Mouse (Mus musculus): ENCODE measurements around the gene Zg16. TPM values are rescaled to one million over a fixed set of nuclear protein-coding genes. Genes with fewer than 3 reads are reported as not detected.

Gene Zg16
- polyA plus RNA-seq, 1 experiment from 2014 or later = 0.30 TPM

DNA sequence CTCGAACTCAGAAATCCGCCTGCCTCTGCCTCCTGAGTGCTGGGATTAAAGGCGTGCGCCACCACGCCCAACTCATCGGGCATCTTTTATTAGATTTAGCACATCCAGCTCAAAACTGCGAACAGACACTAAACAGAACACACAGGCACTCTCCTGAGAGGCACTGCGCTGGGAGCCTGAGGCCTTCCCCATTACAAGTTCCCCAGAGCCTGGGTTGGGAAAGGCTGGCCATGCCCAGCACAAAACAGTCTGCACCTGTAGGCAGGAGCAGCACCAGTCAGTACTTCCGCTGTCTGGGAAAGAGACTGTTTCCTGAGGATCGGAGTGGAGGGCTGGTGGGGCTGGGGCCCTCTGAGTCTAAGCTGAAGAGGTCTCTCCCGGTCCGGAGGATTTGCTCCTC, 72.1 kb downstream of the Zg16 start:
- Histone ChIP-seq H3K4me2 (replicated peaks; ENCODE audit: low read depth, low read length) (no peak overlapping the region), H3K9me3 (ENCODE audit: low read length) (no peaks in the 10 kb centered on the region), H3K27ac (ENCODE audit: low read length) (0 out of 2 replicates have a peak overlapping the region, but pooled peaks have one; percentile 38), H3K9ac (replicated peaks; ENCODE audit: low read depth) (no peak overlapping the region), H3K36me3 (ENCODE audit: insufficient read depth, low read length) (no peaks in the 10 kb centered on the region), H3K27me3 (replicated peaks; ENCODE audit: insufficient read depth, low read length) (no peaks in the 10 kb centered on the region), H3K4me3 (ENCODE audit: low read depth, low read length) (no peak overlapping the region), H3K4me1 (ENCODE audit: insufficient read depth, low read depth, low read length) (peaks cover 4% of the 10 kb centered on the region; the same call in 1 of the 2 replicates)
- 93% methylated on average over 12 of the region's 12 CpGs for WGBS
- TF ChIP-seq CTCF (IDR thresholded peaks at IDR 0.05) (no peak), EP300 (IDR thresholded peaks at IDR 0.05) (no peak)
- no peak for DNase-seq (ENCODE audit: low spot score)
- no peak for ATAC-seq

DNA sequence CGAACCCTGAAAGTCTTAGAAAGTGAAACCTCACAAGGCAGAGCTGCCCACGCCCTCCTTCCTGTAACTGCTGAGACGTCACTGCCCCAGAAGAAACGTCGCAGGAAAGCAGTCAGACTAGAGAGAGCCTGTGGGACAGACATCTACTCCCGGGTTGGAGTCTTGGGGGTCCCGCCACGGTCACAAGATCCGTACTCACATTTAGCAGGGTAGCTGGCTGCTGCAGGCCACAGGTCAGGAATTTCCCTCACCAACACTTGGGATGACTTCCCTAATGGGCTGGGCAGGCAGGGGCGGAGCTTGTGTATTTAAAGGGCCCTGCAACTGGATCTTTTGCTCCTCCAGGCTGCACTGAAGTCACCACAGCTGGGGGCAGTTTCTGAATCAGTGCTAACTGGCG, 72.8 kb downstream of the Zg16 start, which contains the start of gene Mvp:
TSS of gene Mvp (minus strand) at position 302 of the 400 bp plus-strand sequence.
- H3K9ac ChIP-seq (replicated peaks; ENCODE audit: low read depth) = peak within 1 kb of the TSS; percentile 68
- peak; percentile 13; the same call in 1 of the 2 replicates for ATAC-seq
- 10% methylated on average over 11 of the region's 11 CpGs for WGBS

DNA sequence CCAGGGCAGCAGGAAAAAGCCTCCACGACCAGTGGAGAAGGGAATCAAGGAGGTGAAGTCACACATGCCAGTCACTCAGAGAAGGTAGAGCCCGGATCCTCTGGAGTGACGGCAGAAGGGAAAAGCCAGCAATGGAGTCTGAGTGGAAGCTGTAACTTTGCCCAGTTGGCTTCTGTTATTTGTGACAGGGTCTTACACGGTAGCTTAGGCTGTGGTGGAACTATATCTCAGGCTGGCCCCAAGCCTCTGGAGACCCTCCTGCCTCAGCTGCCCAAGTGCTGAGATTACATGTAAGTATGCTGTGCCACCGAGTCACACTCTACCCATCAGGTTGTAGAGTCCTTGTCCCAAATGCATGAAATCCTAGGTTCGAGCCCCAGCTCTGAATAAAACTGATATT, 73.7 kb downstream of the Zg16 start:
- no peak for DNase-seq (ENCODE audit: low spot score)
- no peak overlapping the region for H3K27ac ChIP-seq (ENCODE audit: low read length)
- H3K4me1 ChIP-seq (ENCODE audit: insufficient read depth, low read depth, low read length) = peaks cover 4% of the 10 kb centered on the region; the same call in 1 of the 2 replicates
- H3K27me3 ChIP-seq (replicated peaks; ENCODE audit: insufficient read depth, low read length) = no peaks in the 10 kb centered on the region
- WGBS = 91% methylated on average over 6 of the region's 6 CpGs
- H3K36me3 ChIP-seq (ENCODE audit: insufficient read depth, low read length) = no peaks in the 10 kb centered on the region
- H3K4me2 ChIP-seq (replicated peaks; ENCODE audit: low read depth, low read length) = peak overlapping the region; percentile 73
- no peak overlapping the region for H3K9ac ChIP-seq (replicated peaks; ENCODE audit: low read depth)
- H3K9me3 ChIP-seq (ENCODE audit: low read length) = no peaks in the 10 kb centered on the region
- no peak overlapping the region for H3K4me3 ChIP-seq (ENCODE audit: low read depth, low read length)
- ATAC-seq = no peak
- TF ChIP-seq EP300 (IDR thresholded peaks at IDR 0.05) (no peak), CTCF (IDR thresholded peaks at IDR 0.05) (no peak)

More for the DNA sequence above, 72.8 kb downstream of the Zg16 start, which contains the start of gene Mvp:
- H3K4me1 ChIP-seq (ENCODE audit: insufficient read depth, low read depth, low read length) = peaks cover 4% of the 10 kb centered on the region; the same call in 1 of the 2 replicates
- H3K36me3 ChIP-seq (ENCODE audit: insufficient read depth, low read length) = no peaks in the 10 kb centered on the region
- H3K4me2 ChIP-seq (replicated peaks; ENCODE audit: low read depth, low read length) = peak within 1 kb of the TSS; percentile 73
- H3K9me3 ChIP-seq (ENCODE audit: low read length) = no peaks in the 10 kb centered on the region
- no peaks in the 10 kb centered on the region for H3K27me3 ChIP-seq (replicated peaks; ENCODE audit: insufficient read depth, low read length)
- peak; percentile 92 for DNase-seq (ENCODE audit: low spot score)
- H3K4me3 ChIP-seq (ENCODE audit: low read depth, low read length) = peak within 1 kb of the TSS; percentile 65
- TF ChIP-seq CTCF (IDR thresholded peaks at IDR 0.05) (no peak), EP300 (IDR thresholded peaks at IDR 0.05) (no peak)
- peak within 1 kb of the TSS; percentile 83 for H3K27ac ChIP-seq (ENCODE audit: low read length)

DNA sequence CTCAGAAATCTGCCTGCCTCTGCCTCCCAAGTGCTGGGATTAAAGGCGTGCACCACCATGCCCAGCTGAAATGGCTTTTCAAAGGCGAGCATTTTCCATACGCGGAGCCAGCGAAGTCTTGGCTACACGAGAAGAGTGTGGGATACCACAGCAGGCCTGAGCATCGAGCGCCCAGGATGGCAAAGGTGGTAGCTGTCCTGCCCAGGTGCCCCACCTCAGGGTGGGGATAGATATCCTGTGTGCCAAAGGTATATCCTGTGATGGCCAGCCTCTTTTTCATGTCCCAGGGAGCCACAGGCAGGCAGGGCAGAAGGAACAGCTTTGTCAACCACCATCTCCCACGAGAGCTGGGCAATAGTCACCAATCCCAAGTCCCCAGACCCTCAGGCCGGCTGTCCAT, 74.3 kb downstream of the Zg16 start:
- no peak for ATAC-seq
- Histone ChIP-seq H3K4me3 (ENCODE audit: low read depth, low read length) (no peak overlapping the region), H3K4me2 (replicated peaks; ENCODE audit: low read depth, low read length) (no peak overlapping the region), H3K36me3 (ENCODE audit: insufficient read depth, low read length) (no peaks in the 10 kb centered on the region), H3K9me3 (ENCODE audit: low read length) (no peaks in the 10 kb centered on the region), H3K27me3 (replicated peaks; ENCODE audit: insufficient read depth, low read length) (no peaks in the 10 kb centered on the region), H3K9ac (replicated peaks; ENCODE audit: low read depth) (no peak overlapping the region), H3K4me1 (ENCODE audit: insufficient read depth, low read depth, low read length) (peaks cover 4% of the 10 kb centered on the region; the same call in 1 of the 2 replicates), H3K27ac (ENCODE audit: low read length) (no peak overlapping the region)
- no peak for DNase-seq (ENCODE audit: low spot score)
- TF ChIP-seq EP300 (IDR thresholded peaks at IDR 0.05) = no peak
- TF ChIP-seq CTCF (IDR thresholded peaks at IDR 0.05) = no peak
- 93% methylated on average over 10 of the region's 10 CpGs for WGBS

DNA sequence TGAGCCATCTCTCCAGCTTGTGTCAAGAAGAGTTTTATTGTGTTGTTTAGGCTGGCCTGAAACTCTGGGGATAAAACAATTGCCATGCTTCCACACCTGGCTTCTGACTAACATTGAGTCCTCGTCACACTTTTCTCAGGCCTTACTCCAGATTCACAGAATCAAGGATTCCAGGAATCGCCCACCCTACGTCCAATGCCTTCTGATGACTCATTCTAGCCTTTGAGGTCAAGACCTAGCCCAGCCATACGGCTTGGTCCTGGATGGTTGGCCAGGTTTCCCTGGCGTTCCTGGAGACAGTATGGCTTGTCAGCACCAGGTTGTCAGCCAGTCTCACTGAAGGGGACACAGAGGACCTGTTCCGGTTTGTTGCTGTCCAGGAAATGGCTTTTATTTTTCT, 74.8 kb downstream of the Zg16 start:
- Histone ChIP-seq H3K4me2 (replicated peaks; ENCODE audit: low read depth, low read length) (no peak overlapping the region), H3K27me3 (replicated peaks; ENCODE audit: insufficient read depth, low read length) (no peaks in the 10 kb centered on the region), H3K4me1 (ENCODE audit: insufficient read depth, low read depth, low read length) (peaks cover 4% of the 10 kb centered on the region; the same call in 1 of the 2 replicates), H3K9me3 (ENCODE audit: low read length) (no peaks in the 10 kb centered on the region), H3K36me3 (ENCODE audit: insufficient read depth, low read length) (no peaks in the 10 kb centered on the region), H3K4me3 (ENCODE audit: low read depth, low read length) (no peak overlapping the region), H3K27ac (ENCODE audit: low read length) (no peak overlapping the region), H3K9ac (replicated peaks; ENCODE audit: low read depth) (no peak overlapping the region)
- DNase-seq (ENCODE audit: low spot score) (no peak), ATAC-seq (no peak)
- TF ChIP-seq EP300 (IDR thresholded peaks at IDR 0.05) (no peak), CTCF (IDR thresholded peaks at IDR 0.05) (no peak)
- WGBS = 75% methylated on average over 6 of the region's 6 CpGs

DNA sequence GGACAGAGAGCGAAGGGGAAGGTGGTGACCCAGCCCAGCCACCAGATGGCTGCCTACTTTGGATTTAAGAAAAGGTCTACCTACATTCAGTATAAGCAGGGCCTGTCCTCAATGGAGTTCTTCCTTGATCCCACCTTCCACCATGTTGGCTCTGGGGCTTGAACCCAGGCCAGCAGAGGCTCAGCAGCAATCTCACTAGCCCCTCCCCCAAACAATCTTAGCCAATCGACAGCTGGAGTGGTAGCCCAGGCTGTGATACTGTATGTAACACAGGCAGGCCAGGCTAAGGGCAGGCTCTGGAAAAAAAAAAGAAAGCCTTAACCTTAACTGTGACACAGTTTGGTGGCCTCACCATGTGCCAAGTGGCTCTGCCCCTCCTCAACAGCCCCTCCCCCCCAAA, 75.4 kb downstream of the Zg16 start:
- H3K9ac ChIP-seq (replicated peaks; ENCODE audit: low read depth) = no peak overlapping the region
- H3K4me3 ChIP-seq (ENCODE audit: low read depth, low read length) = no peak overlapping the region
- WGBS = 60% methylated on average over 2 of the region's 2 CpGs
- H3K27me3 ChIP-seq (replicated peaks; ENCODE audit: insufficient read depth, low read length) = no peaks in the 10 kb centered on the region
- TF ChIP-seq CTCF (IDR thresholded peaks at IDR 0.05) = no peak
- no peak for TF ChIP-seq EP300 (IDR thresholded peaks at IDR 0.05)
- no peak overlapping the region for H3K4me2 ChIP-seq (replicated peaks; ENCODE audit: low read depth, low read length)
- H3K27ac ChIP-seq (ENCODE audit: low read length) = no peak overlapping the region
- H3K36me3 ChIP-seq (ENCODE audit: insufficient read depth, low read length) = no peaks in the 10 kb centered on the region
- peaks cover 4% of the 10 kb centered on the region; the same call in 1 of the 2 replicates for H3K4me1 ChIP-seq (ENCODE audit: insufficient read depth, low read depth, low read length)
- H3K9me3 ChIP-seq (ENCODE audit: low read length) = no peaks in the 10 kb centered on the region
- ATAC-seq (no peak), DNase-seq (ENCODE audit: low spot score) (no peak)
